Mouse (Mus musculus) limb, embryonic 10.5 days (tissue): ENCODE measurements at regions not wholly inside any gene's neighbourhood (a gene's known extent, or its start where the extent isn't known, plus 50 kb on each side); places are given as distances from the start of the nearest gene placed in this dataset.
"Not testable (repeated sequence)": the region's sequence is repeated elsewhere in the genome, so short reads cannot be mapped to it uniquely, and the experiment has no call there.

Experiments
- DNase-seq: peaks from one replicate; pipeline ENCODE4 v3.0.0-alpha.2; 2017; ENCODE audit warnings: low spot score
- H3K27ac ChIP-seq: fragments of 300-500 bp; sonication (generic); 2 replicates; pipeline ENCODE4 v1.5.1; 2016; ENCODE audit warnings: mild to moderate bottlenecking
- H3K27me3 ChIP-seq: fragments of 300-500 bp; sonication (generic); 2 replicates; pipeline ENCODE4 v1.6.1; 2016; ENCODE audit warnings: low read depth, mild to moderate bottlenecking; ENCODE audit not compliant: poor library complexity, severe bottlenecking
- H3K36me3 ChIP-seq: fragments of 300-500 bp; sonication (generic); 2 replicates; pipeline ENCODE4 v1.6.1; 2016; ENCODE audit warnings: mild to moderate bottlenecking, moderate library complexity
- H3K4me1 ChIP-seq: fragments of 300-500 bp; sonication (generic); 2 replicates; pipeline ENCODE4 v1.6.1; 2016
- H3K4me3 ChIP-seq: fragments of 300-500 bp; sonication (generic); 2 replicates; pipeline ENCODE4 v1.5.1; 2016; ENCODE audit warnings: mild to moderate bottlenecking, moderate library complexity
- H3K9me3 ChIP-seq: fragments of 300-500 bp; sonication (generic); replicated peaks from 2 replicates; pipeline ENCODE4 v1.6.1; 2016; ENCODE audit warnings: mild to moderate bottlenecking
- WGBS: fragments of 180-500 bp; shearing (Covaris S2); methylation state at CpG from one replicate; pipeline ENCODE4 v1.1.7; 2016; 5-methylcytosine and 5-hydroxymethylcytosine counted together

GRCm38 (mm10) chr2:3918156-3918555 is 99.4 kb upstream of the Frmd4a start:
- Histone ChIP-seq H3K4me3 (no peak overlapping the region), H3K36me3 (no peaks in the 10 kb centered on the region), H3K27me3 (no peaks in the 10 kb centered on the region), H3K9me3 (no peaks in the 10 kb centered on the region), H3K27ac (no peak overlapping the region), H3K4me1 (no peaks in the 10 kb centered on the region)
- WGBS: 85% methylated on average over 6 of the region's 6 CpGs
- DNase-seq: no peak

- WGBS: 83% methylated on average over 3 of the region's 3 CpGs
- H3K27ac ChIP-seq: no peak overlapping the region
- H3K36me3 ChIP-seq: no peaks in the 10 kb centered on the region
- H3K4me1 ChIP-seq: no peaks in the 10 kb centered on the region
- H3K4me3 ChIP-seq: no peak overlapping the region
- DNase-seq: no peak
- H3K9me3 ChIP-seq: no peaks in the 10 kb centered on the region
- no peaks in the 10 kb centered on the region for H3K27me3 ChIP-seq
Measured at GRCm38 (mm10) chr2:3919893-3920292, 97.6 kb upstream of the Frmd4a start.

GRCm38 (mm10) chr2:3921084-3921483 is 96.4 kb upstream of the Frmd4a start:
- not testable (repeated sequence) for H3K4me1 ChIP-seq, H3K27me3 ChIP-seq, H3K27ac ChIP-seq, DNase-seq, H3K9me3 ChIP-seq, H3K4me3 ChIP-seq, H3K36me3 ChIP-seq
- 96% methylated on average over 2 of the region's 2 CpGs for WGBS

- Histone ChIP-seq H3K36me3 (no peaks in the 10 kb centered on the region), H3K9me3 (no peaks in the 10 kb centered on the region), H3K27ac (no peak overlapping the region), H3K4me1 (peaks cover 5% of the 10 kb centered on the region), H3K4me3 (no peak overlapping the region), H3K27me3 (no peaks in the 10 kb centered on the region)
- no peak for DNase-seq
- 92% methylated on average over 4 of the region's 4 CpGs for WGBS
Measured at GRCm38 (mm10) chr2:3922739-3923138, 94.8 kb upstream of the Frmd4a start.

- Histone ChIP-seq H3K27ac (no peak overlapping the region), H3K4me1 (peaks cover 6% of the 10 kb centered on the region), H3K36me3 (no peaks in the 10 kb centered on the region), H3K9me3 (no peaks in the 10 kb centered on the region), H3K27me3 (no peaks in the 10 kb centered on the region), H3K4me3 (no peak overlapping the region)
- 84% methylated on average over 6 of the region's 6 CpGs for WGBS
- no peak for DNase-seq
Measured at GRCm38 (mm10) chr2:3924696-3925095, 92.8 kb upstream of the Frmd4a start.

GRCm38 (mm10) chr2:3925199-3925598 is 92.3 kb upstream of the Frmd4a start:
- H3K27me3 ChIP-seq: no peaks in the 10 kb centered on the region
- H3K4me3 ChIP-seq: no peak overlapping the region
- H3K27ac ChIP-seq: no peak overlapping the region
- 77% methylated on average over 3 of the region's 3 CpGs for WGBS
- no peaks in the 10 kb centered on the region for H3K36me3 ChIP-seq
- peaks cover 6% of the 10 kb centered on the region for H3K4me1 ChIP-seq
- H3K9me3 ChIP-seq: no peaks in the 10 kb centered on the region
- DNase-seq: no peak

- Histone ChIP-seq H3K4me3 (no peak overlapping the region), H3K27ac (no peak overlapping the region), H3K9me3 (no peaks in the 10 kb centered on the region), H3K4me1 (peaks cover 6% of the 10 kb centered on the region), H3K36me3 (no peaks in the 10 kb centered on the region), H3K27me3 (no peaks in the 10 kb centered on the region)
- DNase-seq: no peak
Measured at GRCm38 (mm10) chr2:3926129-3926528, 91.4 kb upstream of the Frmd4a start.

- Histone ChIP-seq H3K27ac (no peak overlapping the region), H3K27me3 (no peaks in the 10 kb centered on the region), H3K9me3 (no peaks in the 10 kb centered on the region), H3K36me3 (no peaks in the 10 kb centered on the region), H3K4me3 (no peak overlapping the region), H3K4me1 (peaks cover 6% of the 10 kb centered on the region)
- DNase-seq: no peak
- WGBS: 61% methylated on average over 8 of the region's 8 CpGs
Measured at GRCm38 (mm10) chr2:3927141-3927810, 90.2 kb upstream of the Frmd4a start.

GRCm38 (mm10) chr2:3927853-3928252 is 89.7 kb upstream of the Frmd4a start:
- Histone ChIP-seq H3K4me1 (peaks cover 6% of the 10 kb centered on the region), H3K4me3 (no peak overlapping the region), H3K36me3 (no peaks in the 10 kb centered on the region), H3K9me3 (no peaks in the 10 kb centered on the region), H3K27me3 (no peaks in the 10 kb centered on the region), H3K27ac (no peak overlapping the region)
- 89% methylated on average over 4 of the region's 4 CpGs for WGBS
- no peak for DNase-seq

- H3K27me3 ChIP-seq: no peaks in the 10 kb centered on the region
- no peaks in the 10 kb centered on the region for H3K36me3 ChIP-seq
- WGBS: 83% methylated on average over 5 of the region's 5 CpGs
- H3K4me3 ChIP-seq: no peak overlapping the region
- no peak overlapping the region for H3K27ac ChIP-seq
- H3K9me3 ChIP-seq: no peaks in the 10 kb centered on the region
- peaks cover 6% of the 10 kb centered on the region for H3K4me1 ChIP-seq
- no peak for DNase-seq
Measured at GRCm38 (mm10) chr2:3930650-3931049, 86.9 kb upstream of the Frmd4a start.

GRCm38 (mm10) chr2:3940786-3941185 is 76.7 kb upstream of the Frmd4a start:
- no peak for DNase-seq
- WGBS: 90% methylated on average over 2 of the region's 2 CpGs
- Histone ChIP-seq H3K4me3 (no peak overlapping the region), H3K9me3 (no peaks in the 10 kb centered on the region), H3K27ac (no peak overlapping the region), H3K27me3 (no peaks in the 10 kb centered on the region), H3K4me1 (no peaks in the 10 kb centered on the region), H3K36me3 (no peaks in the 10 kb centered on the region)

- Histone ChIP-seq H3K9me3 (no peaks in the 10 kb centered on the region), H3K27me3 (no peaks in the 10 kb centered on the region), H3K4me3 (no peak overlapping the region), H3K4me1 (no peaks in the 10 kb centered on the region), H3K36me3 (no peaks in the 10 kb centered on the region), H3K27ac (no peak overlapping the region)
- DNase-seq: no peak
- WGBS: 94% methylated on average over 1 of the region's 1 CpGs
Measured at GRCm38 (mm10) chr2:3941496-3941895, 76.0 kb upstream of the Frmd4a start.

- no peaks in the 10 kb centered on the region for H3K36me3 ChIP-seq
- no peaks in the 10 kb centered on the region for H3K4me1 ChIP-seq
- no peaks in the 10 kb centered on the region for H3K9me3 ChIP-seq
- no peak overlapping the region for H3K27ac ChIP-seq
- no peak overlapping the region for H3K4me3 ChIP-seq
- no peaks in the 10 kb centered on the region for H3K27me3 ChIP-seq
- 92% methylated on average over 3 of the region's 3 CpGs for WGBS
- DNase-seq: no peak
Measured at GRCm38 (mm10) chr2:3947432-3947831, 70.1 kb upstream of the Frmd4a start.

- Histone ChIP-seq H3K27me3 (no peaks in the 10 kb centered on the region), H3K27ac (no peak overlapping the region), H3K4me3 (no peak overlapping the region), H3K4me1 (no peaks in the 10 kb centered on the region), H3K36me3 (no peaks in the 10 kb centered on the region), H3K9me3 (no peaks in the 10 kb centered on the region)
- WGBS: 64% methylated on average over 1 of the region's 1 CpGs
- no peak for DNase-seq
Measured at GRCm38 (mm10) chr2:3948331-3948730, 69.2 kb upstream of the Frmd4a start.
